Comparison of ENCODE assay signal across 25 mouse cellular contexts in genomic region chr1:127301038-127301437, GRCm38 (mm10).
DNase-seq lines count a peak whose midpoint lies in the region; TF ChIP-seq lines count a peak whose summit lies in the region.
"Had no signal": no experiment of that assay in that cellular context is flagged by ENCODE, and none has a peak within 500 bp of the region (broad histone marks: within the 10 kb centered on the region; RNA-seq: fewer than 3 reads in every experiment).

No protein-coding gene starts in this region.

- TF ChIP-seq POLR2A in testis, adult 2 months (IDR thresholded peaks at IDR 0.05; ENCODE audit: control insufficient read depth, low read depth, low read length), result no peak
- TF ChIP-seq POLR2A in MEL (IDR thresholded peaks at IDR 0.05; ENCODE audit: control insufficient read depth in 1 of 2, insufficient read depth in 1 of 2, low read depth in 1 of 2, low read length in 2 of 2, poor library complexity in 1 of 2), result no peak

- H3K4me1 ChIP-seq in testis, adult 2 months (ENCODE audit: control insufficient read depth, insufficient read depth, low read length), result peaks cover 3% of the 10 kb centered on the region
- H3K4me1 ChIP-seq in MEL (ENCODE audit: control insufficient read depth in 1 of 2, insufficient read depth in 2 of 2, low read length in 2 of 2), result peaks cover 67 to 73% of the 10 kb centered on the region in 2 experiments
- H3K4me1 ChIP-seq: embryonic facial prominence, embryonic 13.5 days; embryonic facial prominence, embryonic 15.5 days; forebrain, embryonic 13.5 days; forebrain, embryonic 15.5 days had no signal

- DNase-seq in testis, postnatal 14 days (ENCODE audit: low spot score), result no peak
- DNase-seq in MEL (ENCODE audit: low read depth, low spot score) (no peak), NIH3T3 (ENCODE audit: low read depth) (peak; percentile 65)
- DNase-seq in fibroblast of lung, adult 2 months (ENCODE audit: low read depth), result peak; percentile 57
- DNase-seq in frontal cortex, adult 2 months (ENCODE audit: extremely low spot score in 1 of 2, low spot score in 1 of 2), result no peak
- DNase-seq in layer of hippocampus, postnatal 14 days (ENCODE audit: low spot score in 2 of 2), result no peak
- DNase-seq in heart, adult 8-10 months (ENCODE audit: low spot score), result no peak
- DNase-seq: adrenal gland, adult 2 months; adrenal gland, postnatal 10 days; adrenal gland, postnatal 25 days; B cell, adult 2 months; cerebellum, adult 11 months; cerebellum, adult 18-20 months; cerebellum, adult 8-10 months; cerebellum, adult 9-11 months; cerebellum, postnatal 14 days; cerebellum, postnatal 36 days; embryo, embryonic 11 days; forebrain, postnatal 0 days had no signal

- H3K9ac ChIP-seq in MEL (ENCODE audit: control insufficient read depth, low read depth, low read length, poor library complexity, severe bottlenecking), result no peak overlapping the region; the same call in 1 of the 2 replicates
- H3K9ac ChIP-seq: embryonic facial prominence, embryonic 13.5 days; embryonic facial prominence, embryonic 15.5 days; forebrain, embryonic 13.5 days; forebrain, embryonic 15.5 days; forebrain, postnatal 0 days had no signal

- no peaks in the 10 kb centered on the region for H3K9me3 ChIP-seq in MEL (replicated peaks; ENCODE audit: insufficient read depth, low read length)
- H3K9me3 ChIP-seq: embryonic facial prominence, embryonic 13.5 days; embryonic facial prominence, embryonic 15.5 days; forebrain, embryonic 13.5 days; forebrain, embryonic 15.5 days had no signal

- TF ChIP-seq CTCF in testis, adult 2 months (IDR thresholded peaks at IDR 0.05; ENCODE audit: control insufficient read depth, insufficient read depth, insufficient replicate concordance, low read depth, low read length), result no peak
- TF ChIP-seq CTCF in MEL (IDR thresholded peaks at IDR 0.05 in 2 of 3, conservative IDR thresholded peaks at IDR 0.05 in 1 of 3; ENCODE audit: control insufficient read depth in 1 of 3, insufficient read depth in 1 of 3, low read depth in 2 of 3, low read length in 3 of 3, poor library complexity in 1 of 3, severe bottlenecking in 1 of 3), result no peak

- H3K27ac ChIP-seq in testis, adult 2 months (ENCODE audit: control insufficient read depth, insufficient read depth, low read depth, low read length), result 0 out of 2 replicates have a peak overlapping the region, but pooled peaks have one; percentile 47
- peak overlapping the region; percentile 77 for H3K27ac ChIP-seq in MEL (ENCODE audit: control insufficient read depth, low read depth, low read length)
- H3K27ac ChIP-seq: embryonic facial prominence, embryonic 13.5 days; embryonic facial prominence, embryonic 15.5 days; forebrain, embryonic 13.5 days; forebrain, embryonic 15.5 days had no signal

- no peak for TF ChIP-seq RAD21 in MEL (IDR thresholded peaks at IDR 0.05; ENCODE audit: low read depth, low read length)

- no peaks in the 10 kb centered on the region for H3K27me3 ChIP-seq in testis, adult 2 months (ENCODE audit: control insufficient read depth, insufficient read depth, low read length)
- no peaks in the 10 kb centered on the region for H3K27me3 ChIP-seq in MEL (ENCODE audit: control insufficient read depth in 1 of 2, insufficient read depth in 2 of 2, low read length in 2 of 2)
- H3K27me3 ChIP-seq: embryonic facial prominence, embryonic 13.5 days; embryonic facial prominence, embryonic 15.5 days; forebrain, embryonic 13.5 days; forebrain, embryonic 15.5 days had no signal

- H3K36me3 ChIP-seq in testis, adult 2 months (ENCODE audit: control insufficient read depth, insufficient read depth, low read length), result no peaks in the 10 kb centered on the region; the same call in 1 of the 2 replicates
- H3K36me3 ChIP-seq in MEL (ENCODE audit: control insufficient read depth in 1 of 2, insufficient read depth in 2 of 2, low read length in 2 of 2), result peaks cover 0 to 74% of the 10 kb centered on the region in 2 experiments; a peak in 2 of 4 replicates
- H3K36me3 ChIP-seq: embryonic facial prominence, embryonic 13.5 days; embryonic facial prominence, embryonic 15.5 days; forebrain, embryonic 15.5 days had no signal

- TF ChIP-seq EP300 in MEL (IDR thresholded peaks at IDR 0.05; ENCODE audit: low read depth in 1 of 2, low read length in 2 of 2), result no peak

- peak overlapping the region; percentile 61; the same call in 1 of the 2 replicates for H3K4me3 ChIP-seq in testis, adult 2 months (ENCODE audit: control insufficient read depth, low read depth, low read length)
- H3K4me3 ChIP-seq in MEL (ENCODE audit: control insufficient read depth in 1 of 2, insufficient read depth in 1 of 2, low read depth in 2 of 2, low read length in 2 of 2), result peak overlapping the region in 1 of 2 experiments; percentile 66; a peak in 2 of 4 replicates
- H3K4me3 ChIP-seq: embryonic facial prominence, embryonic 13.5 days; embryonic facial prominence, embryonic 15.5 days; erythroblast, embryonic 14.5 days; forebrain, embryonic 13.5 days; forebrain, embryonic 15.5 days had no signal

- H3K79me2 ChIP-seq in MEL (ENCODE audit: control insufficient read depth, insufficient read depth, low read length, poor library complexity), result peaks cover 11% of the 10 kb centered on the region

TF ChIP-seq in MEL, 35 proteins besides CTCF, POLR2A, EP300 and RAD21:
- no peak for TF ChIP-seq CHD2 (IDR thresholded peaks at IDR 0.05; ENCODE audit: low read length)
- no peak for TF ChIP-seq TCF12 (IDR thresholded peaks at IDR 0.05; ENCODE audit: low read depth, low read length)
- no peak for TF ChIP-seq CHD1 (IDR thresholded peaks at IDR 0.05; ENCODE audit: low read depth, low read length)
- TF ChIP-seq MEF2A (IDR thresholded peaks at IDR 0.05; ENCODE audit: extremely low read depth, insufficient replicate concordance, low read depth, low read length, poor library complexity, severe bottlenecking), result no peak
- no peak for TF ChIP-seq KAT2A (conservative IDR thresholded peaks at IDR 0.05; ENCODE audit: low read depth, low read length)
- no peak for TF ChIP-seq MYB (IDR thresholded peaks at IDR 0.05; ENCODE audit: low read depth, low read length)
- no peak for TF ChIP-seq SMC3 (IDR thresholded peaks at IDR 0.05; ENCODE audit: low read depth, low read length)
- no peak for TF ChIP-seq USF2 (IDR thresholded peaks at IDR 0.05; ENCODE audit: borderline replicate concordance in 1 of 2, insufficient read depth in 1 of 2, low read depth in 1 of 2, low read length in 2 of 2)

Comparison
In these comparisons a context has a peak if more than half of its experiments do, and no peak if none do; other contexts are left out.
1. DNase-seq: peak in NIH3T3 (single experiment) and fibroblast of lung, adult 2 months (single experiment); none in testis, postnatal 14 days (single experiment), MEL (single experiment), frontal cortex, adult 2 months (0 of 2), layer of hippocampus, postnatal 14 days (0 of 2) and heart, adult 8-10 months (single experiment).